Mouse (Mus musculus): ENCODE results near the gene Prmt1. TPM values are rescaled to one million over a fixed set of nuclear protein-coding genes. Genes with fewer than 3 reads are reported as not detected.

The Prmt1 gene
- polyA plus RNA-seq (2015; fragmentation: Nextera tagmentation; extraction: Ambion mirVana) = 111 and 114 TPM in 2 replicates

GRCm38 (mm10) chr7:44986192-44986878 lies at the start of gene Prmt1:
Gene Prmt1 (minus strand): TSS chr7:44986568.
- ATAC-seq (ENCODE audit: insufficient read depth) = peak; percentile 95
- Histone ChIP-seq H3K36me3 (replicated peaks) (peaks cover 16% of the 10 kb centered on the region), H3K4me1 (replicated peaks) (peaks cover 56% of the 10 kb centered on the region), H3K9ac (peak within 1 kb of the TSS; percentile 90), H3K27ac (replicated peaks) (peak within 1 kb of the TSS; percentile 90), H3K9me3 (replicated peaks) (no peaks in the 10 kb centered on the region), H3K4me2 (peak within 1 kb of the TSS; percentile 99), H3K27me3 (no peaks in the 10 kb centered on the region), H3K4me3 (replicated peaks) (peak within 1 kb of the TSS; percentile 95)
- WGBS (ENCODE audit: insufficient replicate concordance) = under 1% methylated on average over 42 of the region's 42 CpGs

- Histone ChIP-seq H3K4me2 (no peak overlapping the region), H3K4me1 (replicated peaks) (0 out of 2 replicates have a peak, but pooled peaks cover 6% of the 10 kb centered on the region), H3K9ac (no peak overlapping the region), H3K27ac (replicated peaks) (no peak overlapping the region), H3K4me3 (replicated peaks) (no peak overlapping the region), H3K36me3 (replicated peaks) (peaks cover 99% of the 10 kb centered on the region), H3K9me3 (replicated peaks) (no peaks in the 10 kb centered on the region), H3K27me3 (no peaks in the 10 kb centered on the region)
- ATAC-seq (ENCODE audit: insufficient read depth) = no peak
- 68% methylated on average over 3 of the region's 3 CpGs for WGBS (ENCODE audit: insufficient replicate concordance)
Measured at GRCm38 (mm10) chr7:45035631-45036030, 49.3 kb upstream of the Prmt1 start.

GRCm38 (mm10) chr7:45033722-45034359 lies 47.5 kb upstream of the Prmt1 start:
- Histone ChIP-seq H3K4me3 (replicated peaks) (no peak overlapping the region), H3K27me3 (no peaks in the 10 kb centered on the region), H3K9me3 (replicated peaks) (no peaks in the 10 kb centered on the region), H3K9ac (no peak overlapping the region), H3K27ac (replicated peaks) (no peak overlapping the region), H3K4me1 (replicated peaks) (0 out of 2 replicates have a peak, but pooled peaks cover 6% of the 10 kb centered on the region), H3K4me2 (no peak overlapping the region), H3K36me3 (replicated peaks) (peaks cover 97% of the 10 kb centered on the region)
- no peak for ATAC-seq (ENCODE audit: insufficient read depth)
- 83% methylated on average over 19 of the region's 19 CpGs for WGBS (ENCODE audit: insufficient replicate concordance)

GRCm38 (mm10) chr7:45030857-45031256 lies 44.5 kb upstream of the Prmt1 start:
- ATAC-seq (ENCODE audit: insufficient read depth) = no peak
- WGBS (ENCODE audit: insufficient replicate concordance) = 86% methylated on average over 8 of the region's 8 CpGs
- H3K4me1 ChIP-seq (replicated peaks) = no peaks in the 10 kb centered on the region; the same call in 1 of the 2 replicates
- H3K27ac ChIP-seq (replicated peaks) = no peak overlapping the region
- H3K4me3 ChIP-seq (replicated peaks) = no peak overlapping the region
- H3K9me3 ChIP-seq (replicated peaks) = no peaks in the 10 kb centered on the region
- H3K9ac ChIP-seq = no peak overlapping the region
- no peak overlapping the region for H3K4me2 ChIP-seq
- no peaks in the 10 kb centered on the region for H3K27me3 ChIP-seq
- H3K36me3 ChIP-seq (replicated peaks) = peaks cover 84% of the 10 kb centered on the region

GRCm38 (mm10) chr7:45029995-45030394 lies 43.6 kb upstream of the Prmt1 start:
- Histone ChIP-seq H3K36me3 (replicated peaks) (peaks cover 76% of the 10 kb centered on the region), H3K4me2 (no peak overlapping the region), H3K9me3 (replicated peaks) (no peaks in the 10 kb centered on the region), H3K4me1 (replicated peaks) (peaks cover 2% of the 10 kb centered on the region; the same call in 1 of the 2 replicates), H3K9ac (no peak overlapping the region), H3K27me3 (no peaks in the 10 kb centered on the region), H3K27ac (replicated peaks) (no peak overlapping the region), H3K4me3 (replicated peaks) (no peak overlapping the region)
- ATAC-seq (ENCODE audit: insufficient read depth) = no peak
- WGBS (ENCODE audit: insufficient replicate concordance) = 79% methylated on average over 6 of the region's 6 CpGs

- Histone ChIP-seq H3K27ac (replicated peaks) (no peak overlapping the region), H3K4me3 (replicated peaks) (no peak overlapping the region), H3K36me3 (replicated peaks) (peaks cover 59% of the 10 kb centered on the region), H3K27me3 (no peaks in the 10 kb centered on the region), H3K4me2 (no peak overlapping the region), H3K9ac (no peak overlapping the region), H3K4me1 (replicated peaks) (peaks cover 11% of the 10 kb centered on the region; the same call in 1 of the 2 replicates), H3K9me3 (replicated peaks) (no peaks in the 10 kb centered on the region)
- no peak for ATAC-seq (ENCODE audit: insufficient read depth)
- 78% methylated on average over 11 of the region's 11 CpGs for WGBS (ENCODE audit: insufficient replicate concordance)
Measured at GRCm38 (mm10) chr7:45028351-45028750, 42.0 kb upstream of the Prmt1 start.

GRCm38 (mm10) chr7:45027761-45028160 lies 41.4 kb upstream of the Prmt1 start:
- ATAC-seq (ENCODE audit: insufficient read depth) = no peak

GRCm38 (mm10) chr7:45026256-45026655 lies 39.9 kb upstream of the Prmt1 start:
- Histone ChIP-seq H3K27me3 (0 out of 2 replicates have a peak, but pooled peaks cover 5% of the 10 kb centered on the region), H3K9ac (no peak overlapping the region), H3K36me3 (replicated peaks) (peaks cover 38% of the 10 kb centered on the region), H3K9me3 (replicated peaks) (no peaks in the 10 kb centered on the region), H3K4me2 (no peak overlapping the region), H3K27ac (replicated peaks) (no peak overlapping the region), H3K4me3 (replicated peaks) (no peak overlapping the region), H3K4me1 (replicated peaks) (peaks cover 11% of the 10 kb centered on the region; the same call in 1 of the 2 replicates)
- ATAC-seq (ENCODE audit: insufficient read depth) = no peak
- whole genome bisulfite sequencing (ENCODE audit: insufficient replicate concordance) = 82% methylated on average over 2 of the region's 2 CpGs

More at GRCm38 (mm10) chr7:45027761-45028160, 41.4 kb upstream of the Prmt1 start:
- no peak overlapping the region for H3K4me2 ChIP-seq
- no peaks in the 10 kb centered on the region for H3K9me3 ChIP-seq (replicated peaks)
- 75% methylated on average over 9 of the region's 9 CpGs for WGBS (ENCODE audit: insufficient replicate concordance)
- H3K9ac ChIP-seq = no peak overlapping the region
- H3K27me3 ChIP-seq = no peaks in the 10 kb centered on the region
- H3K4me1 ChIP-seq (replicated peaks) = peaks cover 11% of the 10 kb centered on the region; the same call in 1 of the 2 replicates
- H3K36me3 ChIP-seq (replicated peaks) = peaks cover 54% of the 10 kb centered on the region
- no peak overlapping the region for H3K27ac ChIP-seq (replicated peaks)
- H3K4me3 ChIP-seq (replicated peaks) = no peak overlapping the region

GRCm38 (mm10) chr7:45025601-45026220 lies 39.3 kb upstream of the Prmt1 start:
- 54% methylated on average over 8 of the region's 8 CpGs for WGBS (ENCODE audit: insufficient replicate concordance)
- no peak for ATAC-seq (ENCODE audit: insufficient read depth)
- H3K36me3 ChIP-seq (replicated peaks) = peaks cover 33% of the 10 kb centered on the region

GRCm38 (mm10) chr7:45024281-45025248 lies 38.2 kb upstream of the Prmt1 start:
- Histone ChIP-seq H3K36me3 (replicated peaks) (peaks cover 22% of the 10 kb centered on the region), H3K4me1 (replicated peaks) (peaks cover 11% of the 10 kb centered on the region; the same call in 1 of the 2 replicates), H3K4me2 (no peak overlapping the region), H3K27me3 (peaks cover 22% of the 10 kb centered on the region), H3K9me3 (replicated peaks) (no peaks in the 10 kb centered on the region), H3K9ac (no peak overlapping the region), H3K27ac (replicated peaks) (no peak overlapping the region), H3K4me3 (replicated peaks) (no peak overlapping the region)
- WGBS (ENCODE audit: insufficient replicate concordance) = 65% methylated on average over 15 of the region's 15 CpGs
- ATAC-seq (ENCODE audit: insufficient read depth) = no peak

More at GRCm38 (mm10) chr7:45025601-45026220, 39.3 kb upstream of the Prmt1 start:
- Histone ChIP-seq H3K27ac (replicated peaks) (no peak overlapping the region), H3K4me2 (no peak overlapping the region), H3K4me1 (replicated peaks) (peaks cover 11% of the 10 kb centered on the region; the same call in 1 of the 2 replicates), H3K4me3 (replicated peaks) (no peak overlapping the region), H3K27me3 (0 out of 2 replicates have a peak, but pooled peaks cover 10% of the 10 kb centered on the region), H3K9ac (no peak overlapping the region), H3K9me3 (replicated peaks) (no peaks in the 10 kb centered on the region)

Measured in liver, embryonic 15.5 days (tissue).